Mouse (Mus musculus): Measurements from ENCODE around the gene S100a3.

- TF ChIP-seq CTCF (IDR thresholded peaks at IDR 0.05; ENCODE audit: low read depth) (no peak), EP300 (IDR thresholded peaks at IDR 0.05; ENCODE audit: low read depth) (no peak)
These were observed 88.6 kb downstream of the S100a3 start for GRCm38 (mm10) chr3:90648981-90649380.

Measured in liver, postnatal 0 days (tissue).